Mouse (Mus musculus): ENCODE measurements around the gene Myh15.

GRCm38 (mm10) chr16:49037771-49038170 lies 19.5 kb upstream of the Myh15 start:
- no peak for TF ChIP-seq CTCF (IDR thresholded peaks at IDR 0.05; ENCODE audit: low read depth)
- TF ChIP-seq EP300 (IDR thresholded peaks at IDR 0.05; ENCODE audit: low read depth): no peak

Measured in liver, embryonic 14.5 days (tissue).